Mouse (Mus musculus): ENCODE data around the gene Gm8914. TPM values are rescaled to one million over a fixed set of nuclear protein-coding genes. Genes with fewer than 3 reads are reported as not detected.
"Not testable (repeated sequence)": the region's sequence is repeated elsewhere in the genome, so short reads cannot be mapped to it uniquely, and the experiment has no call there.

The Gm8914 gene
- polyA plus RNA-seq (2012; rRNA removed): not detected in 2 replicates

- not testable (repeated sequence) for H3K27ac ChIP-seq (ENCODE audit: insufficient read depth, low read length); H3K4me1 ChIP-seq (ENCODE audit: control insufficient read depth, insufficient read depth, low read length); H3K4me3 ChIP-seq (ENCODE audit: insufficient read depth, low read length)
These were observed at the start of gene Gm8914 for GRCm38 (mm10) chrX:91479826-91480225. Gene Gm8914, plus strand, starts transcription at chrX:91480126.

Other genes with a start within 250 kb of the Gm8914 start
- not detected in 2 replicates for gene Mageb2, start 148.4 kb upstream of the Gm8914 start, polyA plus RNA-seq (2012; rRNA removed)
- gene Gm5072, start 87.6 kb upstream of the Gm8914 start, polyA plus RNA-seq (2012; rRNA removed): not detected in 2 replicates
- not detected in 2 replicates for gene 1700084M14Rik, start 95.8 kb downstream of the Gm8914 start, polyA plus RNA-seq (2012; rRNA removed)
- gene Gm14781, start 152.1 kb downstream of the Gm8914 start, polyA plus RNA-seq (2012; rRNA removed): not detected in 2 replicates

Measured in cortical plate, adult 2 months (tissue).